Mouse (Mus musculus): Measurements from ENCODE around the gene B4galt5. TPM values are rescaled to one million over a fixed set of nuclear protein-coding genes. Genes with fewer than 3 reads are reported as not detected.
A peak's percentile ranks its signal among the peaks of the same experiment; 100 is the strongest.

B4galt5 gene
- total RNA-seq, 2 experiments from 2014 or later: 30.3 to 33.9 TPM

DNA sequence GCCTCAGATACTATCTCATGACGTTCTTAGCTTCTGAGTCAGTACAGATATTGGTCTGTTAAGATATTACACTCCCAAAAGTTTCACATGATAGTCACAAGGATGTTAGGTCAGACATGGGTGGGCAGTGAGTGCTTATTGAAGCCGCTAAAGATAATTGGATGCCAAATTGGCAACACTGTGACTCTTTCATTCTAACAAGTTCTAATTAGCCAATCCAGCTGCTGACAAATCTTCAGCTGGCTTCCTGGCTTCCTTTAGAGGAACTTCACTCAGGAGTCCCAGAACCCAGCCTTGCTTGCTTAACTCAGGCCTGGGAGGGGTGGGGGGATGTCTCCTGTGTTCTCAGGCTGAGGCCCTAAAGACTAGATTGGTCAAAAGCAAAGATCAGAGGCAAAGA, 9.5 kb upstream of the B4galt5 start:
- DNase-seq: no peak

DNA sequence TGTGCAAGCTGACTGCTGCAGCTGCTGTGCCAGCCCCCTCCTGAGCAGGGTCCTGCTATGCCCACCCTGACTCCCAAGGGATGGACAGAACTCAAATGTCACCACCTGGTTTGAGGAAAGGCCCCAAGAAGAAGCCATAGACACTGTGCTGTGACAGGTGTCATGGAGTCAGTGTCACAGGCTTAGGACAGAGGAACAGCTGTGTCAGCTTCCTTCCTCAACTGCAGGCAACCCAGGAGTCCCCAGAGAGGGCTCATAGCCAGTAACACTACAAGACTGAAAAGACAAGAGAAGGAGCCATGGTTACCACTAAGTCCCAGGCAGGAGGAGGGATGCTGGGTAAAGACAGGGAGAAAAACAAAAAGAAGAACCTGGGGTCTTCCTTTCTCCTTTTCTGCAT, 7.9 kb upstream of the B4galt5 start:
- no peak for DNase-seq

- no peak for DNase-seq
These were observed 5.7 kb upstream of the B4galt5 start for GRCm38 (mm10) chr2:167354611-167355165.

- no peak for DNase-seq
These were observed 5.1 kb upstream of the B4galt5 start for GRCm38 (mm10) chr2:167354046-167354445.

- DNase-seq: peak; percentile 40
These were observed 3.5 kb upstream of the B4galt5 start for GRCm38 (mm10) chr2:167352496-167352895.

DNA sequence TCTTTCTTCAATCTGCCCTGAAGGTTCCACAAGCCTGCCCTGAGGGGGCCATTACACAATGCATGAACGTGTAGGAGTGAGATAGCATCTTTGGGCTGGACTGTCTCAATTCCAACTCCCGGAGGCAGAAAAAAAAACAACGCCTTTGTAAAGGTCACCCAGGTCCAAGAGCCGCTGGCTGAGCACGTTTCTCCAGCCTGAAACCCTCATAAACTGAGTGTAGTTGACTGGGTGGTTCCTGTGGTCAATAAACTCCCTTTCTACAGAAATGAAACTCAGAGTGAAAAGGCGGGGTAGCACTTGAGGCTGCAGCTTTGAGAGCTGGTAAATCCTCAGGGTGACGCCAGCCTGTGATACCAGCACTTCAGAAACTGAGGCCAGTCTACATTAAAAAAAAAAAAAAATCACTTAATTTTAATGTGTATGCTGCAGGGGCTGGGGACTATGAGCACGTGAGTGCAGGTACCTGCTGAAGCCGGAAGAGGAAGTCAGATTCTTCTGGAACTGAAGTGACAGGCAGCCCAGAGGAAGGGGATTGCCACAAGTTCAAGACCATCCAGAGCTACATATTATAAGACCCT, 2.5 kb upstream of the B4galt5 start:
- DNase-seq: no peak

- DNase-seq: no peak
These were observed 1.2 kb upstream of the B4galt5 start for GRCm38 (mm10) chr2:167350126-167350650.

DNA sequence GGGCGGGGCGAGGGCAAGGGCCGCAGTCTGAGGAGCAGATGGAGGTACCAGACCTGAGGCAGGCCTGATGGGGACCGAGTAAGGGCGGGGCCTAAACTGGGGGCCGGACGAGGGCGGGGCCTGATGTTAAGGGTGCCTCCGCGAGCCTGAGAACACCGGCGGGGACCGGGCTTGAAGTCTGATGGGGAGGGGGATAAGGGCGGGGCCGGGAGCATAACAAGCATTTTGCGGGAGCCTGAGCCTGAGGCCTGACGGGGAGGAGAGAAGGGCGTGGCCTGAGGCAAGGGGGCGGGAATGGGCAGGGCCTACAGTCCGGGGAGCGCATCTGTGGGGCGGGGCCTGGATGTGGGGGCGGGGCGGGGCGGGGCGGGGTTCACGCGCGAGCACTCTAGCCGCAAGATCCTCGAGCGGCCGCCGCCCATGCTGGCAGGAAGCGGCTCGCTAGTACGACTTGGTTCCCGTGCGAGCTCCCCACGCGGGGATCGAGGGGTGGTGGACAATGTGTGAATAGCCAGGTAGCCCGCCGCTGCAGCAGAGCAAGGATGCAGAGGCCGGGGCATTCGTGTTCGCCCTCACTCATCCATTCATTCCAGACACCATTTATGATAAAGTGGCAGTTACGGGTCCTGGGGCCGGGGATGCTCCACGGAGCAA, 427 bp upstream of the B4galt5 start:
- peak; percentile 94 for DNase-seq

- peak; percentile 46 for DNase-seq
These were observed 1.0 kb downstream of the B4galt5 start for GRCm38 (mm10) chr2:167347991-167348375.

- DNase-seq: no peak
These were observed 1.6 kb downstream of the B4galt5 start for GRCm38 (mm10) chr2:167347361-167347760.

DNA sequence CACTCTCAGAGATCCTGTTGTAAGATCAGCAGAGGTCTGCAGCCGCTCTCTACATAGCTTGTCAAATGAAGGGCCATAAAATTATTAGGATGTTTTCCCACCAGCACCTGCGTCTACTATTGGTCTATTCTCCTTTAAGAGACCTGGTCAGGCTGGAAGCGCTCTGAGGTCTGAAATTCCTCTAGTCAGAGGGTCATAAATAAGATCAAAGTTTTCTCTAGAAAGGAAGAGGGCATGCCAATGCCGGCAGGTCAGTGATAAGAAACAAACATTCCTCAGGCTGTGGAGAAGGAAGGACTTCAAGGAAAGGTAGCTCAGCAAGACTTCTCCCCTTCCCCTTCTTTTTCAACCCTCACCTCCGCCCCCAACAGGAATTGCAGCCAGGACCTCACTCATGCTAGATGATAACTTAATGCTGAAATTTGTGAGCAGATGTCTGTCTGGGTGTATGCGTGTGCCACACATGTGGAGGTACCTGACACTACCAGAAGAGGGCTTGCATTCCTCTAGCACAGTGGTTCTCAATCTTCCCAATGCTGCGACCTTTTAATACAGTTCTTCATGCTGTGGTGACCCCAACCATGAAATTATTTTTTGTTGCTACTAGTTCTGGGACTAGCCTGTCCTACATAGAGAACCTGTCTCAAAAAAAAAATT, 3.3 kb downstream of the B4galt5 start:
- DNase-seq: no peak

- no peak for DNase-seq
These were observed 4.0 kb downstream of the B4galt5 start for GRCm38 (mm10) chr2:167344871-167345507.

GRCm38 (mm10) chr2:167343369-167344140, 5.4 kb downstream of the B4galt5 start:
- no peak for DNase-seq

- no peak for DNase-seq
These were observed 6.1 kb downstream of the B4galt5 start for GRCm38 (mm10) chr2:167342876-167343275.

DNA sequence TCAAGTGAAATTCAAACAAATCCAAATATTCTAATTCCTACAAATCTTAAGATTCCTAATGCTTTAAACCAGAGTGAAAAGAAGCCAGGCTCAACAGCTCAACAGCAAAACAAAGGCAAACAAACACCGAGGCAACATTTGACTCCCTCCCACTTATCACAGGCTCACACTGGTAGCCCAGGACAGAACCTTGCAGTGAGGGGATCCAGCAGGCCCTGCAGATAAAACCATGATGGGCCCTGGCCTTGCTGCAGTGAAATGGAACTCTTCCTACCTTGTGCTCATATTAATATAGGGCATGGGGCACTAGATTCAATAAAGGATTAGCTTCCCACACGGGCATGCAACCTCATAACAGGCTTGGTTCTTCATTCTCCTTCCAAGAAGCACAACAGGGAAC, 11.4 kb downstream of the B4galt5 start:
- no peak for DNase-seq

GRCm38 (mm10) chr2:167337214-167337512, 11.8 kb downstream of the B4galt5 start:
- DNase-seq: no peak

GRCm38 (mm10) chr2:167336384-167337213, 12.4 kb downstream of the B4galt5 start:
- no peak for DNase-seq

- DNase-seq: no peak
These were observed 13.9 kb downstream of the B4galt5 start for GRCm38 (mm10) chr2:167335066-167335465.

- no peak for DNase-seq
These were observed 14.7 kb downstream of the B4galt5 start for GRCm38 (mm10) chr2:167334312-167334711.

DNA sequence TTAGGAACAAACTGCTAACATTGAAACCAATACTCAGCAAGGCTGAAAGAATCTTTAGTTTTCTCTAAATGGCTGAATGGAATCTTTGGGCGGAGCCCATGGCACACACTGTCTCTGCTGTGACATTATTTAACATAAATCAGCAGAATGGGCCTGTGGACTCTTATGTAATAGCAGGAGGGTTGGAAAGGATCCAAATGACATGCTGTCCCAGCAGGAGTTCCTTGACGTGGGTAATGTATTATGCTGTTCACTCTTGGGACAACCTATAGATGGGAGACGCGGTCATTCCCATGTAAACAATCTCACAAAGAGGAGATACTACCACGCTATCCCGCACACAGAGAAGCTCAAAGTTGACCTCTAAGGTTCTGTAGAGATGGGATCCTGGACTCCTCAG, 15.5 kb downstream of the B4galt5 start:
- no peak for DNase-seq

- DNase-seq: no peak
These were observed 16.5 kb downstream of the B4galt5 start for GRCm38 (mm10) chr2:167332336-167332987.
